Mouse (Mus musculus) hindbrain, embryonic 13.5 days (tissue): ENCODE measurements around the gene Gm14226. TPM values are rescaled to one million over a fixed set of nuclear protein-coding genes. Genes with fewer than 3 reads are reported as not detected.
A peak's percentile ranks its signal among the peaks of the same experiment; 100 is the strongest.
"Not testable (repeated sequence)": the region's sequence is repeated elsewhere in the genome, so short reads cannot be mapped to it uniquely, and the experiment has no call there.

Source experiments
- ATAC-seq: fragments of 200-750 bp; cut with Nextera tagmentation; 2 replicates; pipeline ENCODE4 v1.8.0; 2017; ENCODE audit warnings: moderate TSS enrichment; ENCODE audit not compliant: low FRiP score
- H3K27ac ChIP-seq: fragments of 300-500 bp; sonication (generic); 2 replicates; pipeline ENCODE4 v1.5.1; 2015; ENCODE audit warnings: inconsistent platforms, mild to moderate bottlenecking, moderate library complexity
- H3K27me3 ChIP-seq: fragments of 300-500 bp; sonication (generic); 2 replicates; pipeline ENCODE4 v1.6.1; 2015; ENCODE audit warnings: mild to moderate bottlenecking, inconsistent platforms
- H3K36me3 ChIP-seq: fragments of 300-500 bp; sonication (generic); 2 replicates; pipeline ENCODE4 v1.6.1; 2015; ENCODE audit warnings: mild to moderate bottlenecking, inconsistent platforms
- H3K4me1 ChIP-seq: fragments of 300-500 bp; sonication (generic); replicated peaks from 2 replicates; pipeline ENCODE4 v1.6.1; 2015; ENCODE audit warnings: inconsistent platforms
- H3K4me2 ChIP-seq: fragments of 300-500 bp; sonication (generic); 2 replicates; pipeline ENCODE4 v1.6.1; 2015; ENCODE audit warnings: inconsistent platforms, mild to moderate bottlenecking, moderate library complexity
- H3K4me3 ChIP-seq: fragments of 300-500 bp; sonication (generic); 2 replicates; pipeline ENCODE4 v1.5.1; 2015; ENCODE audit warnings: mild to moderate bottlenecking, inconsistent platforms
- H3K9ac ChIP-seq: fragments of 300-500 bp; sonication (generic); 2 replicates; pipeline ENCODE4 v1.6.1; 2015; ENCODE audit warnings: mild to moderate bottlenecking, inconsistent platforms
- H3K9me3 ChIP-seq: fragments of 300-500 bp; sonication (generic); 2 replicates; pipeline ENCODE4 v1.6.1; 2016; ENCODE audit warnings: inconsistent platforms
- WGBS: fragments of 180-500 bp; shearing (Covaris S2); methylation state at CpG from one replicate; pipeline ENCODE4 v1.1.7; 2015; 5-methylcytosine and 5-hydroxymethylcytosine counted together
- polyA plus RNA-seq: library from polyadenylated mRNA; unstranded; fragments of >200 nt; fragmentation: Nextera tagmentation; extraction: Ambion mirVana; gene quantifications from 2 replicates; pipeline ENCODE4 v1.2.1, GENCODE M21; 2015

Gene Gm14226
- polyA plus RNA-seq, 1 experiment from 2014 or later: 0.16 TPM

DNA sequence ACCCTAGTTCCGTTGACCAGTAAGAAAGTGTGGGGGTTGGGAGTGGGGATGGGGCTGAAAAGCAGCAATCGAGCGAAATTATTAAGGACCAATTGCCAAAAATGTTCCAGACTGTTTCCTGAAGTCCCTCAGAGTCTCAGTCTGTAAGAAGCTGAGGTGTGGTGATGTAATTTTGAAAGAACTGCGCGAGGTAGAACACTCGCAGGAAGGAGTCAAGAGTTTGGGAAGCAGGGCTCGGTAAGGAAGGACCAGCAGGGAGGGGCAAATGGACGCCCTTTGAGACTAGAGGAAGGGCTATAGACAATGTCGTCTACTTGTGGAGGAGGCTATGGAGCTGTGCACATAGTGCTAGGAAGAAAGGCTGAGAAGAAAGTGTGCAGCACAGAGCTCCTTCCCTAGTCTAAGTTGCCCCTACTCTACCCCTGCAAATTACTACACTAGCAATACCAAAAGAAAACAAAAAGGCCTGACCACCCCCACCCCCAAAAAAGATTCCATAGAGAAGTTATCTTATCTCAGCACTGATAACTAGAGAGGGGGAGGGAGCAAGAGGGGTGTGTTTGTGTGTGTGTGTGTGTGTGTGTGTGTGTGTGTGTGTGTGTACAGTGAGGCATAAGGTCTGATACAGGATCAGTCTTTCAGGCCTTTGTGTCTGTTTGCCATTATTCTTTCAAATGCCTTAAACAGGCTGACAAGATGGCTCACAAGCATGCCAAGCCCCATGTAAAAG, 33.7 kb downstream of the Gm14226 start:
- Histone ChIP-seq H3K4me2 (peak overlapping the region; percentile 69), H3K4me3 (peak overlapping the region; percentile 55), H3K27ac (peak overlapping the region; percentile 92; the same call in 1 of the 2 replicates), H3K9ac (peak overlapping the region; percentile 63), H3K9me3 (no peaks in the 10 kb centered on the region), H3K4me1 (peaks cover 14% of the 10 kb centered on the region), H3K27me3 (no peaks in the 10 kb centered on the region), H3K36me3 (no peaks in the 10 kb centered on the region)
- no peak for ATAC-seq
- 29% methylated on average over 9 of the region's 9 CpGs for WGBS

- Histone ChIP-seq H3K4me2 (no peak overlapping the region), H3K27me3 (no peaks in the 10 kb centered on the region), H3K27ac (no peak overlapping the region), H3K9ac (no peak overlapping the region), H3K4me1 (peaks cover 14% of the 10 kb centered on the region), H3K36me3 (no peaks in the 10 kb centered on the region), H3K4me3 (no peak overlapping the region), H3K9me3 (no peaks in the 10 kb centered on the region)
- WGBS: 89% methylated on average over 2 of the region's 2 CpGs
- no peak for ATAC-seq
These were observed 34.6 kb downstream of the Gm14226 start for GRCm38 (mm10) chr2:155052681-155053080.

DNA sequence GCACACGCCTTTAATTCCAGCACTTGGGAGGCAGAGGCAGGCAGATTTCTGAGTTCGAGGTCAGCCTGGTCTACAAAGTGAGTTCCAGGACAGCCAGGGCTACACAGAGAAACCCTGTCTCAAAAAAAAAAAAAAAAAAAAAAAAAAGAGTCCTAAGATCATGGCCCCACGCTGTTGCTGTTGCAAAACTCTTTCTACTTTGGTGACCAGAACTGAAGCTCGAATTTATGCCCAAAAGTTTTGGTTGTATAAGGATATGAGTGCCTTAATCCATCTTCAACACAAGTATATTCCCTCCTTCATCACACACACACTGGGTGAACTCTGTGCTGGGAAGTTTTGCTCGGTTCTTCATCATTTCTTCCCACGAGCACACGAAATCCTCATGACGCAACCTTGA, 35.4 kb downstream of the Gm14226 start:
- H3K27me3 ChIP-seq, H3K36me3 ChIP-seq, H3K4me2 ChIP-seq, H3K27ac ChIP-seq, H3K4me3 ChIP-seq, H3K9me3 ChIP-seq, H3K9ac ChIP-seq, ATAC-seq: not testable (repeated sequence)
- H3K4me1 ChIP-seq: peaks cover 14% of the 10 kb centered on the region
- 94% methylated on average over 8 of the region's 8 CpGs for WGBS

DNA sequence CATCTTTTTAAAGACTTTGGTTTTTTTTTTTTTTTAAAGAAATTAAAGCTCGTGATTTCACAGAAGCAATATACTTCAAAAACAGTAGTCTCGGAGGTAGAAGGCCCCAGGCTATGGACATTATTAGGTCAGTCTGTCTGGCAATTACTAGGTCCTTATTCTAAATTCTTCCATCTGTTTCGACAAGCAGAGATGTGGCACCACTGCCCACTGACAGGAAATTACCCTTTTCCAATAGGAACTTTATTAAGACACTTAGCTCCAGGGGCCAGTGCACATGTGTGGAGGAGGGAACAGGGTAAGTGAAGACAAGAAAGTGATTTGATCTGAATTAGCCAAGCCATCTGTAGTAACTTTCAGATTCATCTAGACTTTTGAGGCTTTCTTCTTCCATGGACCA, 36.6 kb downstream of the Gm14226 start:
- H3K36me3 ChIP-seq: peaks cover 7% of the 10 kb centered on the region
- H3K4me1 ChIP-seq: peaks cover 14% of the 10 kb centered on the region
- no peaks in the 10 kb centered on the region for H3K9me3 ChIP-seq
- H3K27me3 ChIP-seq: no peaks in the 10 kb centered on the region
- WGBS: 83% methylated on average over 3 of the region's 3 CpGs
- H3K4me2 ChIP-seq: no peak overlapping the region
- H3K9ac ChIP-seq: no peak overlapping the region
- no peak overlapping the region for H3K4me3 ChIP-seq
- no peak for ATAC-seq
- H3K27ac ChIP-seq: no peak overlapping the region

DNA sequence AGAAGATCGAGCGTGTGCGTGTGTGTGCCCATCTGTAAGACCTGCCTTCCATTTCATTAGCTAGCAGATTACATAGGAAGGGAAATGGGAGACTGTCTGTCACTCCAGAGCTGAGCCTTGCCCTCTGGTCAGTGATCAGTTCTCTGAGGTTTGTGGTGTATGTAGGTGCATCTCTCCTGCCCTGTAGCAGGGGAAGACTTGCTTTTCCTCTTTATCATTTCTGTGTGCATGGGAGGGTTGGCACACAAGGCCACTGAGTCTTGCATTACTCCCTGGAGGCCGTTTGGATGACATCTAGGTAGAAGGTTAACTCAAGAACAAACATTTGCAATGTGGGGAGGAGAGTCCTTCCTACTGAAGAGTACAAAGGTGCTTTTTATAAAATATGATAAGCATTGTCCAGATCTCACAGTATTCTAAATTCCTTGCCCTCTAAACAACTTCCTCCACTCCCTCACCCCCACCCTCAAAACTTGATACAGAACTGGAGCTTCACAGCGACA, 38.1 kb downstream of the Gm14226 start:
- ATAC-seq: no peak
- H3K27me3 ChIP-seq: no peaks in the 10 kb centered on the region
- 80% methylated on average over 5 of the region's 5 CpGs for WGBS
- no peak overlapping the region for H3K27ac ChIP-seq
- no peak overlapping the region for H3K4me2 ChIP-seq
- H3K4me1 ChIP-seq: peaks cover 8% of the 10 kb centered on the region
- no peak overlapping the region for H3K9ac ChIP-seq
- H3K9me3 ChIP-seq: no peaks in the 10 kb centered on the region
- H3K36me3 ChIP-seq: peaks cover 15% of the 10 kb centered on the region
- no peak overlapping the region for H3K4me3 ChIP-seq

DNA sequence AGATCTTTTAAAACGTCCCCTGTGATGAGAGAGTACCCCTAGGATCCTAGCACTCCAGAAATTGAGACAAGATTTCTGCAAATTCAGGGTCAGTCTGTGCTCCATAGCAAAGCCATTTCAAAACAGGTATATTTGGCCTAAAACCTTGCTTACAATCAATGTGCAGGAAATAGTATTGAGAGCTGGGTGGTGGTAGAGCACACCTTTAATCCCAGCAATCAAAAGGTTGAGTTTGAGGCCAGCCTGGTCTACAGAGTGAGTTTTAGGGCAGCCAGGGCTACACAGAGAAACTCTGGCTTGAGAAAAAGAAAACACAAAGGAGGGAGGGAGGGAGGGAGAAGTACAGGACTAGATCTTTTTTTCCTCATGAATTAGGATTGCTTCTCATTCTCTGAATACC, 39.3 kb downstream of the Gm14226 start:
- Histone ChIP-seq H3K9ac (no peak overlapping the region), H3K27ac (no peak overlapping the region), H3K27me3 (no peaks in the 10 kb centered on the region), H3K4me3 (no peak overlapping the region), H3K9me3 (no peaks in the 10 kb centered on the region), H3K36me3 (peaks cover 27% of the 10 kb centered on the region), H3K4me1 (no peaks in the 10 kb centered on the region), H3K4me2 (no peak overlapping the region)
- ATAC-seq: no peak
- WGBS: 71% methylated on average over 1 of the region's 1 CpGs

GRCm38 (mm10) chr2:155071027-155071426, 53.0 kb downstream of the Gm14226 start:
- H3K4me2 ChIP-seq: no peak overlapping the region

DNA sequence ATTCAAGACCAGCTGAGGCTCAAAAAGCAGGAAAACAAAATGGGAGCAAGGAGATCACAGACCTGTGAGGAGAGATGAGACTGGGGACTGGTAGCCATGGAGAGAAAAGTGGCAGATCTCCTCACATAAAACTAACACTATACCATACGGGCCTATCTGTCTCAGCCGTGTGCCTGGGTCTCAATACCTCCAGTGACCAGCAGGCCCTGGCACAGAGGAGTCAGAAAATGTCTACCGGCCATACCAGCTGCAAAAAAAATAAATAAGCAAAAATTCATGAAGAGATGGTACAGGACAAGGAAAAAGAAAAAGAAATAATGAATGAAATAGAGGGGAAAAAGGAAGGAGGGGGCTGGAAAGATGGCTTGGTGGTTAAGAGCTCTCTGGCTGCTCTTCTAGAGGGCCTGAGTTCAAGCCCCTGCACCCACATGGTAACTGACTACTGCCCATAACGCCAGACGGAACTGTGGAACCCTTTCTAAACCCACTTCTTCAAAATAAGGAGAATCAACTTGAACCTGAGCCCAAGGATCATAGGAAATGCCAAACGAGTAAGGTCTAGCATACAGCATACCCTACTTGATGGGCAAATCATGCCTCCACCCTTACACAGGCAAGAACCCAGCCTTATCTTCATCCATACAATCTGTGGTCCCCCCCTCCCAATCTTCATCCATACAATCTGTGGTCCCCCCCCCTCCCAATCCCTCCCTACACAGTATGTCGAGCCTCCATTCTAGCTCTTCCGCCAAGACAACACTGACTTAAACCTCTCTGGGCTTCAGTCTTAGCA, 54.5 kb downstream of the Gm14226 start:
- Histone ChIP-seq H3K4me2 (peak overlapping the region; percentile 74; the same call in 1 of the 2 replicates), H3K9ac (0 out of 2 replicates have a peak overlapping the region, but pooled peaks have one; percentile 88), H3K4me3 (no peak overlapping the region), H3K27me3 (no peaks in the 10 kb centered on the region), H3K27ac (no peak overlapping the region), H3K9me3 (no peaks in the 10 kb centered on the region), H3K36me3 (peaks cover 10% of the 10 kb centered on the region), H3K4me1 (peaks cover 21% of the 10 kb centered on the region)
- 88% methylated on average over 8 of the region's 8 CpGs for WGBS
- ATAC-seq: no peak

More at GRCm38 (mm10) chr2:155071027-155071426, 53.0 kb downstream of the Gm14226 start:
- Histone ChIP-seq H3K9ac (no peak overlapping the region), H3K27ac (no peak overlapping the region), H3K9me3 (no peaks in the 10 kb centered on the region), H3K27me3 (no peaks in the 10 kb centered on the region), H3K36me3 (peaks cover 26% of the 10 kb centered on the region), H3K4me3 (no peak overlapping the region), H3K4me1 (peaks cover 21% of the 10 kb centered on the region)
- WGBS: 90% methylated on average over 9 of the region's 9 CpGs
- ATAC-seq: no peak

DNA sequence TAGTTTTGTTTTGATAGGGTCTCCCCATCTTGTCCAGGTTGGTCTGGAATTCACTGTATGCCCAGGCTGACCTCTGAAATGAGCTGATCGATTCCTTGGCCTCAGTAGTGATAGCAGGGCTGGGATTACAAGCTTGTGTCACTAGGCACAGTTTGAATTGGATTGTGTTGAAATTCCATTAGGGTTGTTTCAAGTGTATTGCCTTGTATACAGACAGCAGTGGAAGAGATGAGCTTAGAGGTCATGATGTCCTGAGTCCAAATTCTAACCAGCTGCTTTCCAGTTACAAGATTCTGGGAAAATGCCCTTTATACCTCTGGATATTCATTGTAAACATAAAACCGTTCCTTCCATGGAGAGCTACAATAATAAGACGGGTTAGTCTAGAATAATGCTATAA, 55.3 kb downstream of the Gm14226 start:
- peak overlapping the region; percentile 88 for H3K9ac ChIP-seq
- peak overlapping the region; percentile 66 for H3K4me3 ChIP-seq
- peaks cover 2% of the 10 kb centered on the region; the same call in 1 of the 2 replicates for H3K36me3 ChIP-seq
- H3K27ac ChIP-seq: peak overlapping the region; percentile 87
- no peaks in the 10 kb centered on the region for H3K9me3 ChIP-seq
- H3K4me1 ChIP-seq: peaks cover 21% of the 10 kb centered on the region
- ATAC-seq: no peak
- no peaks in the 10 kb centered on the region for H3K27me3 ChIP-seq
- peak overlapping the region; percentile 74 for H3K4me2 ChIP-seq
- WGBS: 26% methylated on average over 3 of the region's 3 CpGs

DNA sequence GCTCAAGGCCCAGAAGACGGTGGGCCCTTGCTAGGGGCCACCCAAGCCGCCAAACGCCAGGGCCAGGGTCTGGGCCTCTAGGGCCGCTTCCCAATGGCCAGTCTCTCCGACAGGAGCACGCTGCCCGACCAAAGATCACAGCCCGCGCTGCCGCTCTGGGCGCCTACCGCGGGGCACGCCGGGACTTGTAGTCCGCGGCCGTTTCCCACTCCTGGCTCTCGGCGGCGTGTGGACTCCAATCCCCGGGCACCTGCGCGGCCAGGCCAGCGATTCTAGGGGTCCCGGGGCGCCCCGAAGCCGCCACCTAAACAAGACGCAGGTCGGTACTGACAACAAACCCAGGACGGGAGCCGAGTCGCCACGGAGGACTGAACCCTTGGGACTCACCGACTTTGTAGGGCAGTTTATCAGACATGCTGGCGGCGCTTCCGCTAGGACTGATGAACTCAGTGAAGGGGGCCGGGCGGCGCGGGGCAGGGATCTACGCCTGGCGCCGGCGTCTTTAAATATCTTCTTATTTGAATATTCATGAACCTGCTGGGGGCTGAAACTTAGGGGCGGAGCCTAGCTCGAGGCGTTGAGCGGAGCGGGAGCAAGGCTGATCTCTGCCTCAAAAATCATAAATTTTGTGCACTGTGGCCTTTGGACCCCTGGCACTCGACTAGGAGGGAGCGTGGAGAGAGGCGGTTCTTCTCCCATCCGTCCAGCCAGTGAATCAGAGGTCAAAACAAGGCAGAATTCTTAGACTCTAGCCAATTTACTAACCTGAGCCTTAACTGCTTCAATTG, 56.1 kb downstream of the Gm14226 start, which contains the start of gene Ahcy:
Ahcy (minus strand) TSS at position 520 of the 788 bp plus-strand sequence.
- peak within 1 kb of the TSS; percentile 66 for H3K4me3 ChIP-seq
- WGBS: under 1% methylated on average over 56 of the region's 56 CpGs

GRCm38 (mm10) chr2:155074766-155075330, 56.8 kb downstream of the Gm14226 start:
- peak overlapping the region; percentile 74 for H3K4me2 ChIP-seq
- H3K4me1 ChIP-seq: peaks cover 21% of the 10 kb centered on the region
- H3K9ac ChIP-seq: peak overlapping the region; percentile 88
- H3K27me3 ChIP-seq: no peaks in the 10 kb centered on the region
- 21% methylated on average over 12 of the region's 12 CpGs for WGBS
- H3K9me3 ChIP-seq: no peaks in the 10 kb centered on the region
- H3K4me3 ChIP-seq: peak overlapping the region; percentile 66
- ATAC-seq: peak; percentile 11; the same call in 1 of the 2 replicates
- H3K27ac ChIP-seq: peak overlapping the region; percentile 87
- no peaks in the 10 kb centered on the region for H3K36me3 ChIP-seq

More for the DNA sequence above, 56.1 kb downstream of the Gm14226 start, which contains the start of gene Ahcy:
- Histone ChIP-seq H3K27ac (peak within 1 kb of the TSS; percentile 87), H3K36me3 (no peaks in the 10 kb centered on the region), H3K27me3 (no peaks in the 10 kb centered on the region), H3K4me2 (peak within 1 kb of the TSS; percentile 74), H3K9me3 (no peaks in the 10 kb centered on the region), H3K9ac (peak within 1 kb of the TSS; percentile 88), H3K4me1 (peaks cover 21% of the 10 kb centered on the region)
- peak; percentile 96 for ATAC-seq
